Mouse (Mus musculus) testis, adult 2 months (tissue): ENCODE measurements around the gene Fadd.

Experiments
- CTCF ChIP-seq: fragments of 200-500 bp; IDR thresholded peaks from 2 replicates; pipeline ENCODE4 v1.5.1; 2012; ENCODE audit warnings: low read depth, mild to moderate bottlenecking, inconsistent platforms, low read length, moderate library complexity; ENCODE audit not compliant: control insufficient read depth, insufficient read depth, insufficient replicate concordance
- POLR2A ChIP-seq: fragments of 200-500 bp; IDR thresholded peaks from 2 replicates; pipeline ENCODE4 v1.6.1; 2012; ENCODE audit warnings: low read depth, mild to moderate bottlenecking, inconsistent platforms, low read length, moderate library complexity; ENCODE audit not compliant: control insufficient read depth

DNA sequence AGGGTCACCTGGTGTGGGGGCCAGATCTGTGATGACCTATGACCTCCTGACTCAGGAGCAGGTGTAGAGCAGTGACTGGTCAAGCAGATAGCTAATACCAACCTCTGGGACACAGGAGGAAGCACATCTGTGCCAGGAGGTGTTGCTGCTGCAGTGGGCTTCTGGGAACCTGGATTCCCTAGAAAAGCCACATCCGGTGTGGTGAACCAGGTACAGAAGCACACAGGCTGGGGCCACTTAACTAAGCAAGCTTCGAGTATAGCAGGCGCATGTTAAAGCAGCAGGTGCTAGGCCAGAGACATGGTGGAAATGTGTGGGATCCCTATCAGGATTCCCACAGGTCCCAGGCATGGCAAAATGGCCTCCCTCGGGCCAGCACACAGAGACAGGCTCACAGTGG is 21.7 kb downstream of the Fadd start:
- TF ChIP-seq CTCF (no peak), POLR2A (no peak)
